Mouse (Mus musculus) myocyte (in vitro differentiated cells): ENCODE results near the gene Kcnk10. TPM values are rescaled to one million over a fixed set of nuclear protein-coding genes. Genes with fewer than 3 reads are reported as not detected.

Source experiments
- H3K27me3 ChIP-seq: one replicate; pipeline ENCODE4 v1.6.1; 2011; ENCODE audit not compliant: control insufficient read depth, insufficient read depth, insufficient read length
- H3K36me3 ChIP-seq: one replicate; pipeline ENCODE4 v1.6.1; 2011; ENCODE audit not compliant: control insufficient read depth, insufficient read depth
- H3K4me2 ChIP-seq: one replicate; pipeline ENCODE4 v1.6.1; 2011; ENCODE audit warnings: low read depth, control low read depth
- H3K4me3 ChIP-seq: one replicate; pipeline ENCODE4 v1.5.1; 2011; ENCODE audit warnings: mild to moderate bottlenecking, control low read depth, moderate library complexity
- H3K79me2 ChIP-seq: one replicate; pipeline ENCODE4 v1.6.1; 2011; ENCODE audit not compliant: control insufficient read depth, insufficient read depth
- H3ac ChIP-seq: one replicate; pipeline ENCODE4 v1.6.1; 2011; ENCODE audit not compliant: control insufficient read depth, insufficient read length
- CEBPB ChIP-seq: IDR thresholded peaks from 2 replicates; pipeline ENCODE4 v1.6.1; 2011; ENCODE audit warnings: mild to moderate bottlenecking, moderate library complexity; ENCODE audit not compliant: poor library complexity, insufficient read depth, severe bottlenecking
- E2F4 ChIP-seq: IDR thresholded peaks from one replicate; pipeline ENCODE4 v1.6.1; 2011; ENCODE audit warnings: mild to moderate bottlenecking, control low read depth, moderate library complexity; ENCODE audit not compliant: insufficient read depth
- MYOD1 ChIP-seq, 3 experiments: IDR thresholded peaks; one replicate each; pipeline ENCODE4 v1.6.1; 2011; ENCODE audit warnings: control low read depth in 2 of 3, low read depth in 2 of 3, mild to moderate bottlenecking in 2 of 3, moderate library complexity in 1 of 3; ENCODE audit not compliant: insufficient read length in 2 of 3, control insufficient read depth in 1 of 3
- POLR2A ChIP-seq: IDR thresholded peaks from one replicate; pipeline ENCODE4 v1.6.1; 2011; ENCODE audit warnings: low read depth, mild to moderate bottlenecking, control low read depth, moderate library complexity; ENCODE audit not compliant: insufficient read length
- POLR2AphosphoS2 ChIP-seq: IDR thresholded peaks from one replicate; pipeline ENCODE4 v1.6.1; 2011; ENCODE audit warnings: low read depth, control low read depth; ENCODE audit not compliant: insufficient read length
- REST ChIP-seq: IDR thresholded peaks from one replicate; pipeline ENCODE4 v1.6.1; 2011; ENCODE audit warnings: mild to moderate bottlenecking, control low read depth, moderate library complexity; ENCODE audit not compliant: insufficient read depth, insufficient read length
- SRF ChIP-seq: IDR thresholded peaks from one replicate; pipeline ENCODE4 v1.6.1; 2011; ENCODE audit warnings: low read depth; ENCODE audit not compliant: control insufficient read depth, insufficient read length
- TCF12 ChIP-seq: IDR thresholded peaks from one replicate; pipeline ENCODE4 v1.6.1; 2011; ENCODE audit warnings: mild to moderate bottlenecking, control low read depth; ENCODE audit not compliant: poor library complexity, insufficient read depth, severe bottlenecking
- polyA plus RNA-seq: library from polyadenylated mRNA; unstranded; fragments of >200 nt; fragmentation: generic; extraction: Trizol; gene quantifications from one replicate; pipeline ENCODE4 v1.2.1, GENCODE M21; 2012; ENCODE audit warnings: missing spikeins

The Kcnk10 gene
- polyA plus RNA-seq, 1 experiment, result not detected

DNA sequence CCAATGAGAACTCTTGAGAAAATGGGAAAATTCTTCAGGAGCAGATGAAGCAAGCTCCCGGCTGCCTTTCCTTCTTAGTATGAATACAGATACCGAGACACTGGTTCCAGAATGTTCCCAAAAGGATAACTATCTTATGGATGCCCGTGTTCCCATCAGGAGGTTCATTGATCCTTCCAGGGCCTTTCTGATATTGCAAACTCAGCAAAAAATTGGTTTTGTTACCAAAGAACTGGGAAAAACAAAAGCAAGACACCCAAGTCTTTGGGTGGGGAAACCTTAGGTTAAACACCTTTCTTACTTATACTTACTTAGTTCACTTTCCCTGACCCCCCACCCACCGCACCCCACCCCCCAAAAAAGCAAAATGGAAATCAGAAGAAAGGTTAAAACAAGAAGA, 188.5 kb downstream of the Kcnk10 start:
- H3K4me2 ChIP-seq, result no peak overlapping the region
- TF ChIP-seq POLR2AphosphoS2 (no peak), REST (no peak), CEBPB (no peak), TCF12 (no peak), E2F4 (no peak), MYOD1 (IDR thresholded peaks at IDR 0.05; ENCODE audit: control insufficient read depth in 1 of 3, insufficient read length in 2 of 3, low read depth in 2 of 3) (no peak), POLR2A (no peak), SRF (no peak)
- H3ac ChIP-seq, result no peak overlapping the region
- no peaks in the 10 kb centered on the region for H3K79me2 ChIP-seq
- no peaks in the 10 kb centered on the region for H3K27me3 ChIP-seq
- H3K36me3 ChIP-seq, result no peaks in the 10 kb centered on the region
- no peak overlapping the region for H3K4me3 ChIP-seq

Other genes starting within 250 kb of the Kcnk10 start
- 3.8 TPM for gene Spata7, start 49.8 kb upstream of the Kcnk10 start, polyA plus RNA-seq
- gene Ptpn21, start 159.1 kb upstream of the Kcnk10 start, polyA plus RNA-seq, result 30.1 TPM
- gene Zc3h14, start 168.7 kb upstream of the Kcnk10 start, polyA plus RNA-seq, result 35.9 TPM